Mouse (Mus musculus) limb, embryonic 14.5 days (tissue): Measurements from ENCODE around the gene Gtpbp4. TPM values are rescaled to one million over a fixed set of nuclear protein-coding genes. Genes with fewer than 3 reads are reported as not detected.

Experiments used
- ATAC-seq: fragments of 200-750 bp; cut with Nextera tagmentation; 2 replicates; pipeline ENCODE4 v1.8.0; 2017; ENCODE audit warnings: low read depth, moderate number of reproducible peaks, moderate TSS enrichment; ENCODE audit not compliant: low FRiP score
- DNase-seq: peaks from one replicate; pipeline ENCODE4 v3.0.0-alpha.2; 2015; ENCODE audit warnings: low spot score
- H3K27ac ChIP-seq: fragments of 300-500 bp; sonication (generic); replicated peaks from 2 replicates; pipeline ENCODE4 v1.5.1; 2014; ENCODE audit warnings: low read depth, mild to moderate bottlenecking, low read length, moderate library complexity, mixed read lengths
- H3K27me3 ChIP-seq: fragments of 300-500 bp; sonication (generic); 2 replicates; pipeline ENCODE4 v1.6.1; 2014; ENCODE audit warnings: low read length, mixed read lengths; ENCODE audit not compliant: control insufficient read depth, insufficient read depth
- H3K36me3 ChIP-seq: fragments of 300-500 bp; sonication (generic); 2 replicates; pipeline ENCODE4 v1.6.1; 2014; ENCODE audit warnings: mild to moderate bottlenecking, low read length, moderate library complexity, mixed read lengths; ENCODE audit not compliant: control insufficient read depth, insufficient read depth
- H3K4me1 ChIP-seq: fragments of 300-500 bp; sonication (generic); 2 replicates; pipeline ENCODE4 v1.6.1; 2014; ENCODE audit warnings: antibody characterized with exemption, low read length, mixed read lengths; ENCODE audit not compliant: control insufficient read depth, insufficient read depth
- H3K4me2 ChIP-seq: fragments of 300-500 bp; sonication (generic); replicated peaks from 2 replicates; pipeline ENCODE4 v1.6.1; 2014; ENCODE audit warnings: low read depth, mild to moderate bottlenecking, low read length, moderate library complexity; ENCODE audit not compliant: severe bottlenecking
- H3K4me3 ChIP-seq: fragments of 300-500 bp; sonication (generic); replicated peaks from 2 replicates; pipeline ENCODE4 v1.5.1; 2014; ENCODE audit warnings: low read length
- H3K9ac ChIP-seq: fragments of 300-500 bp; sonication (generic); 2 replicates; pipeline ENCODE4 v1.6.1; 2014; ENCODE audit warnings: mild to moderate bottlenecking, low read depth, low read length, moderate library complexity; ENCODE audit not compliant: severe bottlenecking
- H3K9me3 ChIP-seq: fragments of 300-500 bp; sonication (generic); 2 replicates; pipeline ENCODE4 v1.6.1; 2016; ENCODE audit warnings: low read length; ENCODE audit not compliant: control insufficient read depth
- POLR2A ChIP-seq: fragments of 200-500 bp; IDR thresholded peaks from 2 replicates; pipeline ENCODE4 v1.8.0; 2012; ENCODE audit warnings: inconsistent platforms, mild to moderate bottlenecking, moderate library complexity, borderline replicate concordance; ENCODE audit not compliant: insufficient read depth, insufficient read length; ENCODE audit errors: extremely low read depth
- WGBS: fragments of 180-500 bp; shearing (Covaris S2); extraction: QIAGEN DNeasy Blood & Tissue Kit; methylation state at CpG from one replicate; pipeline ENCODE4 v1.1.7; 2014; 5-methylcytosine and 5-hydroxymethylcytosine counted together
- polyA plus RNA-seq, 2 experiments: library from polyadenylated mRNA; depleted of rRNA in 1 of 2; stranded (reverse) in 1 of 2; unstranded in 1 of 2; fragments of >200 nt; fragmentation: Nextera tagmentation in 1 of 2; extraction: Ambion mirVana in 1 of 2; gene quantifications; 2 replicates each; pipeline versions ENCODE4 v1.2.1 to v1.2.3; 2012 to 2014

The Gtpbp4 gene
- polyA plus RNA-seq, 2 experiments: 30.6 to 76.1 TPM

DNA sequence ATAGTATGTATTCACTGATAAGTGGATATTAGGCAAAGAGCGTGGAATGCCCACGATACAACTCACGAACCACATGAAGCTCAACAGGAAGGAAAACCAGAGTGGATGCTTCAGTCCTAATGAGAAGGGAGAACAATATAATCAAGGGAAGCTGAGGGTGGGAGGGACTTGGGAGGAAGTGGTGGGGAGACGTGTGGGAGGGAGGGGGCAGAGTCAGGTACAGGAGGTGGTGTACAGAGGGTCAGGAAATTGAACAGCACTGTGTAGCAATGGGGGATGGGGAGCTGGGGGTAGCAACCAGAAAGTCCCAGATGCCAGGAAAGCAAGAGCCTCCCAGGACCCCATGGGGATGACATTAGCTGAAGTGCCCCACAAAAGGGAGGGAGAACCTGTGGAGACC, 34.5 kb upstream of the Gtpbp4 start:
- no peak for TF ChIP-seq POLR2A
- Histone ChIP-seq H3K27ac (no peak overlapping the region), H3K36me3 (no peaks in the 10 kb centered on the region), H3K4me2 (no peak overlapping the region), H3K9ac (no peak overlapping the region), H3K4me3 (no peak overlapping the region), H3K4me1 (no peaks in the 10 kb centered on the region), H3K27me3 (no peaks in the 10 kb centered on the region), H3K9me3 (no peaks in the 10 kb centered on the region)
- DNase-seq: no peak
- no peak for ATAC-seq
- 80% methylated on average over 4 of the region's 4 CpGs for WGBS

DNA sequence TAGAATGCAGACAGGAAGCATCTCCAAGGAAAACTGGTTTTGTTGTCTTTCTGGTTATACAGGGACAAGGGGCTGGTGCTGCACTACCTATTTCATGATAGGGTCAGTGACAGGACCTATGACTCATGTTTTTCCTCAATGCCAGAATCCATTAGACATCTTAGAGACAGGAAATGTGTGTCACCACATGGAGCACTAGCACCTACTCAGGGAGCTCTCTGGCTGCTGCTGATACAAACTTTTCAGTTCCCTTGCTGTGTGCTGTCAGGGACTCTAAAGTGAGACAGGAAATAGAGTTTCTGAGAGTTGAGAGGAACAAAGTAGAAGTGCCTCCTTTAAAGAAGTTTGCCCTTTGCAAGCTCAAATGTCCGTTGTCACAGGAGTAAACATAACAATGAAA, 31.4 kb upstream of the Gtpbp4 start:
- Histone ChIP-seq H3K36me3 (no peaks in the 10 kb centered on the region), H3K27ac (no peak overlapping the region), H3K27me3 (no peaks in the 10 kb centered on the region), H3K9me3 (no peaks in the 10 kb centered on the region), H3K4me2 (no peak overlapping the region), H3K9ac (no peak overlapping the region), H3K4me1 (no peaks in the 10 kb centered on the region), H3K4me3 (no peak overlapping the region)
- TF ChIP-seq POLR2A: no peak
- ATAC-seq (no peak), DNase-seq (no peak)
- 55% methylated on average over 1 of the region's 1 CpGs for WGBS

DNA sequence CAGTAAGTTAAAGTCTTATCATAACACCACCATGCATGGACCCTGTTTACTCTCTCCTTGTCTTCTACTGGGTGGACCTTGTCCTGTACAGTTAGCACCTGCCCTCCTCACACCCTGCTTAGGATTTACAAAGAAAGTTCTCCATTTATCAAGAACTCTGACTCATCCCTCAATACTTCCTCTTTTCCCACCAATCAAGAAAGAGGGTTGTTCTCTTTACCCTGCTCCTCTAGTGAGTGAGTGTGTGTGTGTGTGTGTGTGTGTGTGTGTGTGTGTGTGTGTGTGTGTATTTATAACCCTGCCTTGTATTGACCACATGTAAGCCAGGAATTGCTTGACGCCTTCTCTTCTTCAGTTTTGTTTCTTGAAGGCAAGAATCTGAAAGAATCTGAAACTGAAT, 26.7 kb upstream of the Gtpbp4 start:
- Histone ChIP-seq H3K36me3 (no peaks in the 10 kb centered on the region), H3K9me3 (no peaks in the 10 kb centered on the region), H3K27ac (no peak overlapping the region), H3K27me3 (no peaks in the 10 kb centered on the region), H3K4me2 (no peak overlapping the region), H3K4me3 (no peak overlapping the region), H3K9ac (no peak overlapping the region), H3K4me1 (no peaks in the 10 kb centered on the region)
- no peak for DNase-seq
- WGBS: 87% methylated on average over 1 of the region's 1 CpGs
- ATAC-seq: no peak
- no peak for TF ChIP-seq POLR2A

DNA sequence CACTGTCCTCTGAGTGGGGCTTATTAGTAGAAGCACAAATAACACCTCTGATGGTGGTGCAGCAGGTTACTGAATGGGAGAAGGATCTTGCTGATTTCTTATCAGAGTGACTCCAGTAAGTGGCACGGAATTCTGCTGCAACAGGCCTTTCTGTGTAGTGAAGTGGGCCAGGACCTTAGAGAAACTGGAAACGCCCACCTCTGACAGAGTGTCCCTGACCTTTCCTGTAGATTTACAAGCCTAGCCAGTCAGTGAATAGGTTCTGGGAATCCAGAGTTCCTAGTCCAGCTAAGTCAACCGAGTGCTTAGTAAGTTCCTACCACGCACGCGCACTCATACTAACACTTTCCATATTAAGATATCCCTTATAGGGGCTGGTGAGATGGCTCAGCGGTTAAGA, 25.7 kb upstream of the Gtpbp4 start:
- Histone ChIP-seq H3K4me2 (no peak overlapping the region), H3K4me1 (no peaks in the 10 kb centered on the region), H3K36me3 (no peaks in the 10 kb centered on the region), H3K9me3 (no peaks in the 10 kb centered on the region), H3K9ac (no peak overlapping the region), H3K4me3 (no peak overlapping the region), H3K27me3 (no peaks in the 10 kb centered on the region), H3K27ac (no peak overlapping the region)
- WGBS: 86% methylated on average over 7 of the region's 7 CpGs
- ATAC-seq (no peak), DNase-seq (no peak)
- TF ChIP-seq POLR2A: no peak

DNA sequence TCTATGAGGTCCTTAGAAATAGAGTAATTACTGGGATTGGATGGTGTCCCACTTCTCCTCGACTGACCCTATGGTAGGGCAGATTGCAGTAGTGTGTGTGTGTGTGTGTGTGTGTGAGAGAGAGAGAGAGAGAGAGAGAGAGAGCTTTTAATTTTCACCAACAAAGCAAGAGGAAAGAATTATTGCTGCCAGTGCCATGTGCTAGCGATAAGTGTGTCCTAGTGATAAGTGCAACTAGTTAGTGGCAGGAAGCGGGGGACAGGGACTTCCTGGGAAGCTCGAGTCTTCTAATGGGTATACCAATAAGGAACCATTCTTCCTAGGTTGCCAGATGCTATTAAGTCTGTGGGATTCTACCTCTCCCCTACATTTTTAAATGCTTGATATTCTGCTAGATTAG, 23.8 kb upstream of the Gtpbp4 start:
- DNase-seq (no peak), ATAC-seq (no peak)
- Histone ChIP-seq H3K36me3 (no peaks in the 10 kb centered on the region), H3K9ac (no peak overlapping the region), H3K9me3 (no peaks in the 10 kb centered on the region), H3K4me1 (no peaks in the 10 kb centered on the region), H3K4me2 (no peak overlapping the region), H3K27ac (no peak overlapping the region), H3K27me3 (no peaks in the 10 kb centered on the region), H3K4me3 (no peak overlapping the region)
- TF ChIP-seq POLR2A: no peak
- WGBS: 69% methylated on average over 4 of the region's 4 CpGs

DNA sequence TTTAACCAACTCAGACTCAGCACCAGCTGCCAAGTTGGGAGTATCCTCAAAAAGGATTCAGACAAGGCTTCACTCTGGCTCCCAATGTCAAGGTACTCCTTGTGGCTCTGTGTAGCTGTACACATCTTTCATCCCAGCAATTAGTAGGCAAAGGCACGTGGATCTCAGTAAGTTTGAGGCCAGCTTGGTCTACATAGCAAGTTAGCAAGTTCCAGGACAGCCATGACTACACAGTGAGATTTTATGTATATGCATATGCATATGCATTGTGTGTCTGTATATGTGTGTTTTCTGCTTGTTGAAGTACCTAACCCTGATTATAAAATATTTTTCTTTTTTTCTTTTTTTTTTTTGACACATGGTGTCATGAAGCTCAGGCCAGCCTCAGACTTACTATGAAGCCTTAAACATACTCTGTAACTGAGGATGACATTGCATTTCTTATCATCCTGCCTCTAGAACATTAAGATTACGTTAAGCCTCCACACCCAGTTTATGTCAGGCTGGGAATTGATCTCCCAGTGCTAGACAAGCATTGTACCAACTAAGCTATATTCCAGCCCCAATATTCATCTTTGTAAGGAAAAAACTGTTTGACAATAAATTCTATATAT, 23.2 kb upstream of the Gtpbp4 start:
- DNase-seq (no peak), ATAC-seq (no peak)
- Histone ChIP-seq H3K4me3 (no peak overlapping the region), H3K27me3 (no peaks in the 10 kb centered on the region), H3K4me1 (no peaks in the 10 kb centered on the region), H3K9me3 (no peaks in the 10 kb centered on the region), H3K27ac (no peak overlapping the region), H3K9ac (no peak overlapping the region), H3K36me3 (no peaks in the 10 kb centered on the region), H3K4me2 (no peak overlapping the region)
- 72% methylated on average over 2 of the region's 2 CpGs for WGBS
- TF ChIP-seq POLR2A: no peak
